Mouse (Mus musculus) cerebellum, adult 2 months (tissue): ENCODE measurements around the gene Cybb. TPM values are rescaled to one million over a fixed set of nuclear protein-coding genes. Genes with fewer than 3 reads are reported as not detected.
A peak's percentile ranks its signal among the peaks of the same experiment; 100 is the strongest.
"Not testable (repeated sequence)": the region's sequence is repeated elsewhere in the genome, so short reads cannot be mapped to it uniquely, and the experiment has no call there.

Experiments
- DNase-seq, 2 experiments: peaks; one replicate each; pipeline ENCODE4 v3.0.0; 2021
- H3K27ac ChIP-seq: fragments of 200-500 bp; 2 replicates; pipeline ENCODE4 v1.5.1; 2012; ENCODE audit warnings: low read length, control low read depth, inconsistent platforms; ENCODE audit not compliant: insufficient read depth
- H3K27me3 ChIP-seq: fragments of 200-500 bp; 2 replicates; pipeline ENCODE4 v1.6.1; 2012; ENCODE audit warnings: inconsistent platforms, mild to moderate bottlenecking, low read length, moderate library complexity; ENCODE audit not compliant: control insufficient read depth, insufficient read depth
- H3K4me1 ChIP-seq: fragments of 200-500 bp; 2 replicates; pipeline ENCODE4 v1.6.1; 2011; ENCODE audit warnings: low read length; ENCODE audit not compliant: control insufficient read depth, insufficient read depth
- H3K4me3 ChIP-seq: fragments of 200-500 bp; replicated peaks from 2 replicates; pipeline ENCODE3; 2011; ENCODE audit warnings: mild to moderate bottlenecking, low read depth, low read length, control low read depth; ENCODE audit not compliant: insufficient read depth
- CTCF ChIP-seq: fragments of 200-500 bp; IDR thresholded peaks from 2 replicates; pipeline ENCODE4 v1.5.1; 2011; ENCODE audit warnings: low read depth, mild to moderate bottlenecking, control low read depth, low read length, moderate library complexity, borderline replicate concordance; ENCODE audit not compliant: insufficient read depth
- POLR2A ChIP-seq: fragments of 200-500 bp; IDR thresholded peaks from 2 replicates; pipeline ENCODE4 v1.6.1; 2011; ENCODE audit warnings: low read length, control low read depth, borderline replicate concordance; ENCODE audit not compliant: insufficient read depth
- WGBS: fragments of 180-500 bp; shearing (Covaris S2); methylation state at CpG from one replicate; pipeline ENCODE4 v1.1.7; 2018; 5-methylcytosine and 5-hydroxymethylcytosine counted together
- polyA plus RNA-seq: library from polyadenylated mRNA; depleted of rRNA; stranded (reverse); fragments of >200 nt; gene quantifications from 2 replicates; pipeline ENCODE4 v1.2.3, GENCODE M21; 2012; rRNA removed

Cybb gene
- 0.33 and 0.41 TPM in 2 replicates for polyA plus RNA-seq

DNA sequence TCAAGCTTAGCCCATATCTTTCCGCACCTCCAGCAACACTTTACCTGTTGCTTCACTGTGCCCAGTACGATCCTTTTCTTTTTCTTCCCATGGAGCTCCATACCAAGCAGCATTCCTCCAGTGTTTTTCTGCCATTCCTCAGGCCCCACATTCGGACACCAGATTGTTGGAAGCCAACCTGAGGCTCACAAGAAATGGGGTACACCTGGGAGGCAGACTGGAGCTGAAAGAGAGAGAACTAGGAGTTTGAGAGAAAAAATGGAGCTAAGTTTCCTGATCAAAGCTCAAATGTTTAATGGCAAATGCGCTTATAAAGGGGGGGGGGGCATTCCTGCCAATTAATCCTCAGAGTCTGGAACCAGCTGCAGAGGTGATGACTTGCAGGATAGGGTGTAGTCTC lies at the start of gene Cybb:
Gene Cybb (minus strand): TSS at position 101 of the 400 bp plus-strand sequence.
- no peak for DNase-seq
- Histone ChIP-seq H3K4me1 (no peaks in the 10 kb centered on the region), H3K27me3 (no peaks in the 10 kb centered on the region), H3K4me3 (no peak within 1 kb of the TSS), H3K27ac (no peak within 1 kb of the TSS)
- TF ChIP-seq CTCF (no peak), POLR2A (no peak)
- WGBS = 78% methylated on average over 4 of the region's 4 CpGs

DNA sequence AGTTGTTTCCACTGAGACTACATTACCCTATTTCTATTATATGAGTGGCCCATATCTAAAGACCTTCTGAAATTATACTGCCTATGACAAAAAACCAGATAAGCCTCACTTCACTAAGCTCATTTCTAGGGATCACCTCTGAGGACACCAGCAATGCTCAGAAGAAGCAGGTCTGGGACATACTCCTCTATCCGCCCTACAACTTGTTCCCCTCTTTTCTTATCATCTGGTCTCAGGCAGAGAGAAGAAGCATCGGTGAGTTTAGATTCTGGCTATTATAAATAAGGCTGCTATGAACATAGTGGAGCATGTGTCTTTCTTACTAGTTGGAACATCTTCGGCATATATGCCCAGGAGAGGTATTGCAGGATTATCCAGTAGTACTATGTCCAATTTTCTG lies 49.3 kb upstream of the Cybb start:
- TF ChIP-seq CTCF = no peak
- no peak for TF ChIP-seq POLR2A
- no peaks in the 10 kb centered on the region for H3K4me1 ChIP-seq
- no peak overlapping the region for H3K4me3 ChIP-seq
- WGBS = 94% methylated on average over 3 of the region's 3 CpGs
- no peak for DNase-seq
- H3K27me3 ChIP-seq = no peaks in the 10 kb centered on the region
- no peak overlapping the region for H3K27ac ChIP-seq

DNA sequence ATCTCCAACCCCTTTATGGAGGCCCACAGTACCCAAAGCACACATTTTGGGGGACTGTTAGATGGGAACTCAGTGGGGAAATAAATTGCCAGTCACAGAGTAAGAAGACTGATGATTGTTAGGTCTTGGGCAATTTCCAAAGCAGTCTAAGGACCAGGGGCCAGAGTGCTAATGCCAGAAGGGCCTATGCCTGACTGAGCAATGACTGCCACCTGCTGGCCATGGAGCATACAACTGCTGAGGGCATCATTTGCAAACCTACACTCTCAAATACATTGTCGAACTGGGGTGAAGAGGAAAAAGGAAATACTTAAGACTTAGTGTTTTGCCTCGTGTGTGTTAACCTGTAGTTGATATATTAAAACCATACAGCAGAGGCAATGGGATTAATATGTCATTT lies 32.4 kb upstream of the Cybb start:
- not testable (repeated sequence) for H3K27me3 ChIP-seq, H3K4me3 ChIP-seq, H3K4me1 ChIP-seq, H3K27ac ChIP-seq
- TF ChIP-seq CTCF = peak; percentile 56
- WGBS = 21% methylated on average over 2 of the region's 2 CpGs
- DNase-seq = peak; percentile 17 to 20

- not testable (repeated sequence) for H3K4me1 ChIP-seq, H3K27ac ChIP-seq, H3K4me3 ChIP-seq, DNase-seq, H3K27me3 ChIP-seq
These were observed 30.0 kb upstream of the Cybb start for GRCm38 (mm10) chrX:9517531-9517930.

- 88% methylated on average over 6 of the region's 6 CpGs for WGBS
- H3K4me3 ChIP-seq, H3K27ac ChIP-seq, H3K4me1 ChIP-seq, DNase-seq, H3K27me3 ChIP-seq: not testable (repeated sequence)
These were observed 12.5 kb downstream of the Cybb start for GRCm38 (mm10) chrX:9475036-9475435.

DNA sequence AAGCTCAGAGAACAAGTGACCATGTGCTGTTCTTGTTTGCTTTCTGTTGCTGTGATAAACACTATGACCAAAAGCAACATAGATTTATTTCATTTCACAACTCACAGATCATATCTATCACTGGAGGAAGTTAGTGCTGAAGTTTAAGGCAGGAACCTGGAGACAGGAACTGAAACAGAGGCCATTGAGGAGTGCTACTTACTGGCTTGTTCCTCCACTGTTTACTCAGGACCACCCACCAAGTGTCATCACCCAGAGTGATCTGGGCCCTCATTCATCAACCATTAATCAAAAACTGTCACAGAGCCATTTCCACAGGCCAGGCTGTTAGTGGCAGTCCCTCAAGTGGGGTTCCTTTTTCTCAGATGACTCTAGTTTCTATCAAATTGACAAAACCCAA lies 13.1 kb downstream of the Cybb start:
- Histone ChIP-seq H3K4me1 (no peaks in the 10 kb centered on the region), H3K27me3 (no peaks in the 10 kb centered on the region), H3K4me3 (no peak overlapping the region), H3K27ac (no peak overlapping the region)
- no peak for DNase-seq
- no peak for TF ChIP-seq CTCF

DNA sequence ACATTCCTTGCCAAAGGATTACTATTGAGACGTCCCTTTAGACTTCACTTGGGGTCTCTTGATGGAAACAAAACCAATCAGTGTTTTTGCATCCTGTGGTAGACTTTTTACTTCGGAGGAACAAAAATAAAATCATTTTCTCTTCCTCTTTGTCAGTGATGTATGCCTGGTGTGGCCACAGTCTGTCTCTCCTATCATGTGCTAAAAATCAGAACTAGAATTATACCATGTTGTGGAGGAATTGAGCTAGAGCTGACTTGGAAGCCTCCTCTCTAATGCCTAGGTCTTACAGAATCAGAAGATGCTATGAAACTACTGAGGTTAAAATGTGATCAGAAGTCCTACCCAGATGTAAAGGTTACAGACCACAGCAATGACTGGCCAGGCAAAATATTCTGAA lies 13.8 kb downstream of the Cybb start:
- no peak for DNase-seq
- H3K4me3 ChIP-seq = no peak overlapping the region
- H3K27me3 ChIP-seq = no peaks in the 10 kb centered on the region
- 71% methylated on average over 2 of the region's 2 CpGs for WGBS
- TF ChIP-seq CTCF = no peak
- H3K27ac ChIP-seq = no peak overlapping the region
- H3K4me1 ChIP-seq = no peaks in the 10 kb centered on the region

GRCm38 (mm10) chrX:9470811-9471388 lies 16.7 kb downstream of the Cybb start:
- H3K27ac ChIP-seq = no peak overlapping the region
- 20% methylated on average over 3 of the region's 3 CpGs for WGBS
- no peak overlapping the region for H3K4me3 ChIP-seq
- H3K27me3 ChIP-seq = no peaks in the 10 kb centered on the region
- H3K4me1 ChIP-seq = no peaks in the 10 kb centered on the region
- peak; percentile 16 to 40 for DNase-seq
- TF ChIP-seq POLR2A = no peak
- no peak for TF ChIP-seq CTCF

DNA sequence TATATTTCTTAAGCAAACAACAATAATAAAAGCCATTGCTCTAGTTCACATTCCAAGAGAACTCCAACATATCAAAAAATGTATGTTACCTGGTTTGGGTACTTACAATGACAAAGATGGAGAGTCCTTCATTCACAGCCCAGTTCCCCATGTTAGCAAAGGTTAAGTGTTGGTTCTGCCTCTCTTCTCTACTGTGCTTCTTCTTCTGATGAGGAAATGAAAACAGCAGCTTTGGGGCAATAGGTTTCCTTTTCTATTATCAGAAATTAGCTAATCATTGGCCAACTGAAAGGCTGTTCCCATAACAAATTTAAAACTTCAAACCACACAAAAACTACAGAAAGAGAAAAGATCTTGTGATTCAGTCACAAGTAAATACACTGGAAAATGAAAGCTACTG lies 18.5 kb downstream of the Cybb start:
- Histone ChIP-seq H3K4me1 (no peaks in the 10 kb centered on the region), H3K27me3 (no peaks in the 10 kb centered on the region), H3K27ac (no peak overlapping the region), H3K4me3 (no peak overlapping the region)
- no peak for DNase-seq
- TF ChIP-seq POLR2A (no peak), CTCF (no peak)
